Mouse (Mus musculus): ENCODE measurements at regions not wholly inside any gene's neighbourhood (a gene's known extent, or its start where the extent isn't known, plus 50 kb on each side); places are given as distances from the start of the nearest gene placed in this dataset.

DNA sequence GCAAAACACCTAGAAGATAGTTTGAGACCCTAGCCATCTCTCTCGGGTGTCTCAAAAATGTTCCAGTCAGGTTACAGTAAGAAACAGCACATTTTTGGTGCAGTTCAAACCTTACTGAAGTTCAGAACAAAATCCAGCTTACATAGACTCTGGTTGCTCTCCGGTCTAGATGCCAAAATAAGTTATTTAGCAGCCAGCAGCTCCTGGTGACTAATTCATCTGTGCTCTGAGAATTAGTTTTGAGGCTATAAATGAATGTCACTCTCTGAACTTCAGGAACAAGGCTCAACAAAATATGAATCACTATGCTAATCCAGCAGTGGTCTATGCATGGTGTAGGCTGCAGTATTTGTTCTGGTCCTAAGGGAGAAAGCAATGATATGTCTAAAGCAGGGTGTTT lies 238.6 kb downstream of the Rnf152 start:
- TF ChIP-seq ELF1 (IDR thresholded peaks at IDR 0.05; ENCODE audit: low read depth, low read length) (no peak), SIN3A (IDR thresholded peaks at IDR 0.05; ENCODE audit: low read length) (no peak), ZC3H11A (IDR thresholded peaks at IDR 0.05; ENCODE audit: low read depth, low read length) (no peak), GATA1 (IDR thresholded peaks at IDR 0.05; ENCODE audit: low read depth, low read length) (no peak), CTCF (IDR thresholded peaks at IDR 0.05 in 2 of 3, conservative IDR thresholded peaks at IDR 0.05 in 1 of 3; ENCODE audit: control insufficient read depth in 1 of 3, insufficient read depth in 1 of 3, low read depth in 2 of 3, low read length in 3 of 3, poor library complexity in 1 of 3, severe bottlenecking in 1 of 3) (no peak), EP300 (IDR thresholded peaks at IDR 0.05; ENCODE audit: low read depth in 1 of 2, low read length in 2 of 2) (no peak), ZMIZ1 (IDR thresholded peaks at IDR 0.05; ENCODE audit: low read depth, low read length) (no peak), MEF2A (IDR thresholded peaks at IDR 0.05; ENCODE audit: extremely low read depth, insufficient replicate concordance, low read depth, low read length, poor library complexity, severe bottlenecking) (no peak), KAT2A (conservative IDR thresholded peaks at IDR 0.05; ENCODE audit: low read depth, low read length) (no peak)

Measured in MEL (cell line).